Mouse (Mus musculus): ENCODE results near the gene Snx30.
"Not testable (repeated sequence)": the region's sequence is repeated elsewhere in the genome, so short reads cannot be mapped to it uniquely, and the experiment has no call there.

The Snx30 gene

DNA sequence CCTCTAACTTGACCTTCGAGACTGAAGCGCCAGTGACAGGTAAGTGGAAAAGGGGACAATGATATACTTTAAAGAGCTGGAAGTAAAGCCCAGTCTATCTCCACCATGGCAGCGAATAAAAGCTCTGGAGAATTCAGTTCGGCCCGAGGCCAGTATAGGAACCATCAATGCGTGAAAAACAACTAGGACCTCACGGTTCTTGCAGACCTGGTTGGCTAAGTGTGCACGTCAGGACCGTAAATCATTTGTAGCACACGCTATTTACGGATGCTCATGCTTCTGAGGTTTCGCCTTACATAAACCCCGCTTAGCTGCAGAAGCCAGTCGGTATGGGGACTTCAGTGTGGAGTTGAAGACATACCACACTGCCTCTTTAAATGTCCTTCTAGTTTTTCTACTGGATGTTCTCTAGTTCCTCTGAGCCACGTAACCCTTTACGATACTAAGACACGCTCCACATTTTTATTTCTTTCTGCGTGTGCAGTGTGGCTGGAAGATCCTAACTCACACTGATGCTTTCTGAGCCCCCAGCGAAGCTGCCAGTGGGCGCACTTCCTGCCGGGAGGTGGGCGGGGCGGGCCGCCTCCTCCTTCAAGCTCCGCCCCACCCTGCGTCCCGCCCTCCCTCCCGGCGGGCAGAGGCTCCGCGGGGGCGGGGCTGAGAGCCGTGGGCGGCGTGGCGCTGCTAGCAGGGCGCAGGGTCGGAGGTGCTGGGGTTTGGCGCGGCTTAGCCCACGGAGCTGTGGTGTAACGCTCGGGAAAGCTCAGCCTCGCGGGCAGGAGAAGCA lies at the start of gene Snx30:
Snx30 (plus strand) TSS at position 660 of the 787 bp plus-strand sequence.
- DNase-seq (ENCODE audit: low read depth, low spot score): peak; percentile 74

GRCm38 (mm10) chr4:59756332-59757082 lies 49.1 kb upstream of the Snx30 start:
- no peak for DNase-seq (ENCODE audit: low read depth, low spot score)

DNA sequence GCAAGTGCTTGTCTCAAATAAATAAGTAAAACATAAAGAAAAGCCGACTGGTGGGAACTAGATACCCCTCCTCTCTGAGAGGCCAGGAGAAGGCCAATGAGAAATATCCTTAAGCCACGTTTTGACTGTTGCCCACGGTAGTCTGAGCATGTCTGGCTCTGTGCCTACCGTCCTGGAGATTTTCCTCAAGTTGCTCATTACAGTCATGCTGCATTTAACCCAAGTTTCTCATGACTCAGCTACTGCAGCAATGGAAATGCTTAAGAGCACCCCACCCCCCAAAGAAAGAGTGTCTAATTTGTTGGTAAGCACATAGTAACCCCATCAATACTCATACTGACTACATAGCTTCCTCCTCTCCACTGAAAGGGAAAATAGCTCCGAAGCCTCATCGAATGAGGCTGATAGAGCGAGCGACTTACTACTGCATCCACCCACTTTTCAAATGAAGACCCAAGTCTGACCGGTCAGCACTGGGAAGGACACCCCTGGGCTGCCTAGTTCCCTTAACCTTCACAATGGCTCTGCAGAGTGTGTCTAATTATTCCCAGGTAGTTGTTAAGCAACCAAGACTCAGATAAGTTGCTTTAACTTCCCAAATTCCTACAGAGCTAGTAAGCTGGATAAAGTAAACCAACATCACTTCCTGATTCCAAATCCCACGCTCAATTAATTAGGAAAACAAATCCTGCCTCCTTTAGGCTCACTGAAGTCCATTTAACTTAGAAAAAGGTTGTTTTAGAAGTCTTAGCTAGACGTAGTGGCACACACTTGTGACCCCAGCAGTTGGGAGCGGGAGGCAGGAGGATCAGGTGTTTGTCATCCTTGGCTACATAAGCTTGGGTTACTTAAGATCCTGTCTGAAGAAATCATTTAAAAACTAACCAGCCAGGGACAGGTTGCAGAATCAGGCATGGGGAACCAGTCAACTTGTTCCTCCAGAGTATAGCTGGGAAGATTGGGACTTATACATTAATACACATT lies 47.9 kb upstream of the Snx30 start:
- no peak for DNase-seq (ENCODE audit: low read depth, low spot score)

DNA sequence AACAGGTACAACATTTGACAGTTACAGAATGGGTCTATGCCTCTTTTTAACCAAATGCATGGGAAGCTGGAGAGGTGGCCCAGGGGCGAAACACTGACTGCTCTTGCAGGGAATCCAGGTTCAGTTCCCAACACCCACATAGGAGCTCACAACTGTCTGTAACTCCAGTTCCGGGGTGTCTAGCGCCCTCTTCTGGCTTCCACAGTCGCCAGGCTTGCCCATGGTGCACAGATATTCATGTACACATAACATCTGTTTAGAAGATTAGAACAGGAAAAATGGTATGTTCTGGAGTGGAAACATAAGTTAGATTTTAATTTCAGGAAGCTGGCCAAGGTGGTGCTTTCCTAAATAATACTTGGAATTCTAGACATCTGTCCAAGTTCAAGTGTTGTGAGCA lies 45.6 kb upstream of the Snx30 start:
- DNase-seq (ENCODE audit: low read depth, low spot score): no peak

DNA sequence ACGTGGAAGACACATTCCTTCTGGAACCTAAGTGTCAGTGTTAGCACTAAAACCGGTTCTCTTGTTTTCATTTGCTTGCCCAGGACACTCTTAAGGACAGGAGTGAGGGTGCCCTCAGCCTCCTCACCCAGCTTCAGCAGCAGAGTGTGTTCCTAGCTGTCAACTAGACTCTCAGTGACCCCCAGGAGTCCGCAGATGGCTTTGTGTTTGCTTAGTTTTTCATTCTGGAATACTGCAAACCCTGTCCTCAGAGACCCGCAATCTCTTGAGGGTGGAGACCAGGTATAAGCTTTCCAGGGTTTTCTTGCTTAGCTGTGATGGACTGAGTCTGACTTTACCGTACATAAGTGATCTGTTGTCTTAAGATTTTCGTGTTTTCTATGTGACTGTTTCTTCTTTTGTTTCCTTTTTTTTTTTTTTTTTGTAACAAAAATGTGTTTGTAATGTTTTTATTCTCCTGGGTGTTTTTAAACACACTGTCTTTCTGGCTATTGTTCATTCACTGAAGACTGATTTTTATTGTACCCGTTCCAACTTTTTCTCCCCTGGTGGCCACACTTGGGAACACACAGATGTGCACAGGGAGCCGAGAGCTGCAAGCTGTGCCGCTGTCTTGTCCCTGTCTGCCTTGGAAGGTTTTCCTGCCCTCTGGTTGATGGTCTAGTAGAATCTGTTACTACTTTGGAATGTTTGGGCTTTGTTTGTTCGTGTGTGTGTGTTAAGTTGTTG lies 44.8 kb upstream of the Snx30 start:
- DNase-seq (ENCODE audit: low read depth, low spot score): no peak

- no peak for DNase-seq (ENCODE audit: low read depth, low spot score)
Observed at GRCm38 (mm10) chr4:59761365-59761729, 44.3 kb upstream of the Snx30 start.

- no peak for DNase-seq (ENCODE audit: low read depth, low spot score)
Observed at GRCm38 (mm10) chr4:59764950-59765349, 40.7 kb upstream of the Snx30 start.

DNA sequence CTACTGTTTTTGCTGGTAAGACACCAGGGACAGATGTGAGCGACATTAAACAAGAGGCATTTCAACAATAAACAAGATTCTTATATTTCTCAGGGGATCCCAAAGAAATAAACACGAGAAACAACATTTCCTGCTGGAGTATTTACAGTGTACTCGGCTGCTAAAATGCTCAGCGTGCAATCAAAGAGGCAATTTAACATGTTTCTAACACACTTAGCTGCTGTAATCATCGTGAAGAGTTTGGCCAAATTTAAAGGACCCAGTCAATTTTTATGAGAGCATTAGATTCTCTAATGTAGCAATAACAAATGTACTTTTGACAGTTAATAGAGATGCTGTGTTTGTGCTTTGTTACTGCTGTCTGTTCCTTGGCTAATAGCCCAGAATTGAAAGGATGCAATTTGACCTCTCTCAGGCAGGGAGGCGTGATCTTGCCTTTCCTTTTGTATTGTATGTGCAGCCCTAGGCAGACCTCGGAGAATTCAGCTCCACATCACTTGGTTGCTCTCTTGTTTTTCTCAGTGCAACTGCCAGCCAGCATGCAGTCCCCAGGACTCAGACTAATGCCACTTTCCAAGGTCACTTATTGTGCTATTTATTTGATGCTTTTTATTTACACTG lies 40.1 kb upstream of the Snx30 start:
- no peak for DNase-seq (ENCODE audit: low read depth, low spot score)

DNA sequence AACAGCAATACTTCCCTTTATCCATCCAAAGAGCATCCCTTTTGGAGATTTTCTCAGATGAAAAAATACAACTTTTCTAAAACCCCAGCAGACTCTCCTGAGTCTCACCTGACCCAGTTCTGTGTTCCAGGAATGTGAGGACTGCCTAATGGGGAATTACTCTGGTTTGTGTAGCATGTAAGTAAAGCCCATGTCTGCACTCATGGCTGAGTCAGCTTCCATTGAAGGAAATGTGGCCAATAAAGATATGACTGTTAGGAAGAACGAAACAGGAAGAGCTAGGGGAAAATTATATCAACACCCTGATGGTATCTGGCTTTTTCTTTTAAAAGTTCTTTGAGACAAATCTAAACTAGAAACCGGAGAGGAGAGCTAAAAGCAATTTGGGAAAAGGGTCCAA lies 37.9 kb upstream of the Snx30 start:
- no peak for DNase-seq (ENCODE audit: low read depth, low spot score)

DNA sequence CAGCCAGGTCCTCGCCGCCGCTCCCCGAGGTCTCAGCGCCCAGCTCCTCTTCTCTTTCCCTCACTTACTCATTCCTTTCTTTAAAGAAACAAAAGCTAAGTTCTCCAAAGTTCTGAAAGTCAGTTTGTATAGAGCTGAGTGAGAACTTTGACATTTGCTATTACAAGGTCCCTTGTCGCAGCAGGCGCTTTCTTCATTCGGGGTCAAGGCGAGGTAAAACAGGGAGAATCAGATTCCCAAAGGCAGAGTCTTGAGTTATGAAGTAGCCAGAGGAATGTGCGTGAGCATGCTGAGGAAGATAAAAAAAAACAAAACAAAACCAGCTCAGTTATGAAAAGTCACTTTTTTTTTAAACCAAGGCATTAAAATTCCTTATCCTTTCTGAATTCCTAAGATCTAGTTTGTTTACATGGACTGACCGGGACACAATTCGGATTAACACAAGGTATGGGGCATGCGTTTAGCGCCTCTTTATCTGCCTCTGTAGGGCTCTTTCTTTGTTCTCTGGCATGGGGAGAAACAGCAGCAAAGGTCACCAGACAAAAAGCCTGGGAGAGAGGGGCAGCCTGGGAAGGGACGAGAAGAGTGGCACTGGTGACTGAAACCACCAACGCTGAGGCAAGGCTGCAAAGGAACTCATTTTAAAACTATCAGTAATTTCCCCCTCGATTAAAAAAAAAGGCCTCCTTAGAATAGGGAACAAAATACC lies 33.3 kb upstream of the Snx30 start:
- no peak for DNase-seq (ENCODE audit: low read depth, low spot score)

GRCm38 (mm10) chr4:59777828-59778227 lies 27.8 kb upstream of the Snx30 start:
- no peak for DNase-seq (ENCODE audit: low read depth, low spot score)

DNA sequence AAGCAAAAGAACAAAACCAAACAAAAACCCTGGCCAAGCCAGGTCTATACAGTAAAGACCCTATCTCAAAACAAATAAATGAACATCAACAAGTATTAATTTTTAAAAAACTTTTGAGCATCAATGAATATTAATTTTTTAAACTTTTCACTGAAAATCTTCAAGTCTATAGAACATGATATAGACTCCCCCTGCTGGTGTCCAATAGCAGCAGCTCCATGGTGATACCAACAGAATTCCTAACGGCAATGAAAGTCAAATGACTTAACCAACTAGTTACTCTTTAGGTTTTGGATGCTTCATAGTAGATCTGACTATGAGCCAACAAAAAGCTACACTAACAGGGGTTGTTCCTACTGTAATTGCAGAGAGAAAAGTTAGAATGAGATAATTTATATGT lies 25.1 kb upstream of the Snx30 start:
- DNase-seq (ENCODE audit: low read depth, low spot score): no peak

GRCm38 (mm10) chr4:59782853-59783684 lies 22.6 kb upstream of the Snx30 start:
- no peak for DNase-seq (ENCODE audit: low read depth, low spot score)

GRCm38 (mm10) chr4:59783685-59784279 lies 21.9 kb upstream of the Snx30 start:
- DNase-seq (ENCODE audit: low read depth, low spot score): peak; percentile 92

DNA sequence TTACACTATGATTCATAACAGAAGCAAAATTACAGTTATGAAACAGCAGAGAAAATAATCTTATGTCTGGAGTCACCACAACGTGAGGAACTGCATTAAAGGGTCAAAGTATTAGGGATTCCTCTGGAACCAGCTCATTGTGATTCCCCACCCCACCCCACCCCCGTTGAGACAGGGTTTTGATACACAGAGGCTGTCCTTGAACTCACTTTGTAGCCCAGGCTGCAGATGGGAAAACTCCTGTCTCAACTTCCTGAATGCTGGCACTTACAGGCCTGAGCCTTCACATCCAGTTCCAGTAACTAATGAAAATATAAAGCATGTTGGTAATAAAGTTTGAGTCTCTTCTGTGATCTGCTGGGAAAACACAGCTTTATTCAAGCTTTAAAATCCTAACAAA lies 20.2 kb upstream of the Snx30 start:
- no peak for DNase-seq (ENCODE audit: low read depth, low spot score)

DNA sequence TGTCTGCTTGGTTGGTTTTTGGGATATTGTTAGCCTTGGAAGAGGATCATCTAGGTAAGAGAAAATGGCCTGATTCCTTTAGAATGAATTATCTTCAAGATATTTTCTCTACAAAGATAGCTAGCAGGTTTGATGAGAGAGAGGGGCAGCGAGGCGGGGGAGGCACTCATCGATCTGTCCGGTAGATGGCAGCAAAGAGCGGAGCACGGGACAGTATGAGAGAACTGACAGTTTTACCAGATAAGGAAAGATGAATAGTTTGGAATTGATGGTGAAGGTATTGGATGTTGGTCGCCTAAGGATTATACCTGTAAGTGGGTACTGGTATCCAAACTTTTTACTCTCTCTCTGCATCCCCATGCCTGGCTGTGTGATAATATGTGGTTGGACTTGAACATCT lies 19.0 kb upstream of the Snx30 start:
- no peak for DNase-seq (ENCODE audit: low read depth, low spot score)

GRCm38 (mm10) chr4:59787126-59787525 lies 18.5 kb upstream of the Snx30 start:
- no peak for DNase-seq (ENCODE audit: low read depth, low spot score)

DNA sequence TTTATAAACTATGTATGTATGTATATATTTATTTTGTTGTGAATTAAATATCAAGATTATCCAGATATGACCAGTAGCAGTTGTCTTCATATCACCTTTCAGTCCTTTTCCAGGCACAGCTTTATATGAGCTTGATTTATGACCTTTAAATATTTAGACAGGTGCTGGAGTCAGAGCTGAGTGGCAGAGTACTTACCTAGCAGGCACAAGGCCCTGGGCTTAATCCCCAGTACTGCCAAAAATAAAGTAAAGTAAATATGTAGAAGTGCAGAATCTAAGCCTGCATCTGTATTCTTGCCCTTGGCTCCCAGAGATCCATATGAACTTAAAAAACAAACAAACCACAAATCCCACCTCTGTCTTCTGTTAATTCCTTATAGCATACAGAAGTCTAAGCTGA lies 16.6 kb upstream of the Snx30 start:
- no peak for DNase-seq (ENCODE audit: low read depth, low spot score)

DNA sequence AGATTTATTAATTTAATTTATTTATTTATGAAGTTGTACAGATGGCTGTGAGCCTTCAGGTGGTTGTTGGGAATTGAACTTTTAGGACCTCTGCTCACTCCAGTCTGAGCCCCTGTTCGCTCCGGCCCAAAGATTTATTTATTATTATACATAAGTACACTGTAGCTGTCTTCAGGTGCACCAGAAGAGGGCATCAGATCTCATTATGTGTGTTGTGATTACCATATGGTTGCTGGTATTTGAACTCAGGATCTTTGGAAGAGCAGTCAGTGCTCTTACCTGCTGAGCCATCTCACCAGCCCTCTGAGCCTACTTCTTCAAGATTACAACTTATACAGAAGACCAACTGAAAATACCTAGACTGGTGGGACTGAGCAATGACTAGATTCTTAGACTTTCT lies 12.0 kb upstream of the Snx30 start:
- not testable (repeated sequence) for DNase-seq (ENCODE audit: low read depth, low spot score)

Measured in WW6 (cell line).